Mouse (Mus musculus) T-helper 1 cell (primary cell): Measurements from ENCODE around the gene Gja5.
"Not testable (repeated sequence)": the region's sequence is repeated elsewhere in the genome, so short reads cannot be mapped to it uniquely, and the experiment has no call there.

Source experiments
- in situ Hi-C: fragments of 300-600 bp; cut with MboI, MseI; formaldehyde crosslinking; loops from one replicate; pipeline ENCODE4 v1.15.1; 2025; ENCODE audit warnings: high pct_unique_total_duplicates

The Gja5 gene

GRCm38 (mm10) chr3:97032053-97032496 is 127.6 kb downstream of the Gja5 start:
- in situ Hi-C loops, result no loop called here

GRCm38 (mm10) chr3:97035558-97035957 is 131.1 kb downstream of the Gja5 start:
- in situ Hi-C loops, result no loop called here

GRCm38 (mm10) chr3:97037119-97037518 is 132.6 kb downstream of the Gja5 start:
- in situ Hi-C loops, result no loop called here

GRCm38 (mm10) chr3:97039721-97040120 is 135.2 kb downstream of the Gja5 start:
- in situ Hi-C loops, result no loop called here

- in situ Hi-C loops, result no loop called here
Observed at GRCm38 (mm10) chr3:97044188-97044587, 139.7 kb downstream of the Gja5 start.

- in situ Hi-C loops, result no loop called here
Observed at GRCm38 (mm10) chr3:97047757-97048156, 143.3 kb downstream of the Gja5 start.

- in situ Hi-C loops, result no loop called here
Observed at GRCm38 (mm10) chr3:97048360-97048759, 143.9 kb downstream of the Gja5 start.

- in situ Hi-C loops, result no loop called here
Observed at GRCm38 (mm10) chr3:97051264-97051744, 146.8 kb downstream of the Gja5 start.

- in situ Hi-C loops, result no loop called here
Observed at GRCm38 (mm10) chr3:97052069-97052799, 147.7 kb downstream of the Gja5 start.

GRCm38 (mm10) chr3:97058704-97059103 is 154.2 kb downstream of the Gja5 start:
- in situ Hi-C loops, result no loop called here

GRCm38 (mm10) chr3:97060119-97060518 is 155.6 kb downstream of the Gja5 start:
- in situ Hi-C loops, result no loop called here

- in situ Hi-C loops, result no loop called here
Observed at GRCm38 (mm10) chr3:97062814-97063213, 158.3 kb downstream of the Gja5 start.

- in situ Hi-C loops, result no loop called here
Observed at GRCm38 (mm10) chr3:97064046-97064445, 159.6 kb downstream of the Gja5 start.

- in situ Hi-C loops, result not testable (repeated sequence)
Observed at GRCm38 (mm10) chr3:97069589-97069988, 165.1 kb downstream of the Gja5 start.

GRCm38 (mm10) chr3:97071916-97072315 is 167.4 kb downstream of the Gja5 start:
- in situ Hi-C loops, result not testable (repeated sequence)

- in situ Hi-C loops, result not testable (repeated sequence)
Observed at GRCm38 (mm10) chr3:97072361-97072760, 167.9 kb downstream of the Gja5 start.

GRCm38 (mm10) chr3:97075744-97076350 is 171.4 kb downstream of the Gja5 start:
- in situ Hi-C loops, result loop anchor here (5.0 kb wide), 1 partner anchor 1336 kb away; no protein-coding TSS in a partner anchor

- in situ Hi-C loops, result loop anchor here (5.0 kb wide), 1 partner anchor 1336 kb away; no protein-coding TSS in a partner anchor
Observed at GRCm38 (mm10) chr3:97076412-97076811, 171.9 kb downstream of the Gja5 start.

GRCm38 (mm10) chr3:97078436-97078835 is 173.9 kb downstream of the Gja5 start:
- in situ Hi-C loops, result loop anchor here (5.0 kb wide), 1 partner anchor 1334 kb away; no protein-coding TSS in a partner anchor

GRCm38 (mm10) chr3:97082156-97082555 is 177.7 kb downstream of the Gja5 start:
- in situ Hi-C loops, result loop anchor here (5.0 kb wide), 1 partner anchor 145 kb away; no protein-coding TSS in a partner anchor

GRCm38 (mm10) chr3:97087326-97087725 is 182.8 kb downstream of the Gja5 start:
- in situ Hi-C loops, result loop anchor here (5.0 kb wide), 1 partner anchor 90 kb away; no protein-coding TSS in a partner anchor

GRCm38 (mm10) chr3:97088291-97088690 is 183.8 kb downstream of the Gja5 start:
- in situ Hi-C loops, result loop anchor here (5.0 kb wide), 1 partner anchor 89 kb away; no protein-coding TSS in a partner anchor

GRCm38 (mm10) chr3:97091971-97092370 is 187.5 kb downstream of the Gja5 start:
- in situ Hi-C loops, result not testable (repeated sequence)
